Mouse (Mus musculus) granulocyte monocyte progenitor cell, adult 5-6 weeks (primary cell): ENCODE measurements around the gene Plcl2. TPM values are rescaled to one million over a fixed set of nuclear protein-coding genes. Genes with fewer than 3 reads are reported as not detected.

Source experiments
- ATAC-seq: replicated peaks from 2 replicates; pipeline ENCODE4 v1.8.0; 2016; ENCODE audit warnings: mild to moderate bottlenecking, moderate TSS enrichment, inconsistent platforms; ENCODE audit not compliant: poor library complexity, severe bottlenecking
- total RNA-seq, 2 experiments: library from RNA; stranded (forward) in 1 of 2; stranded (reverse) in 1 of 2; fragments of 200-712, 200-1000 nt in 1 of 2; fragments of >200 nt in 1 of 2; fragmentation: Nextera tagmentation in 1 of 2; gene quantifications; 2 replicates each; pipeline ENCODE4 v1.2.3; 2014 to 2017

Gene Plcl2
- total RNA-seq, 2 experiments from 2014 or later = 22.9 to 40.1 TPM

DNA sequence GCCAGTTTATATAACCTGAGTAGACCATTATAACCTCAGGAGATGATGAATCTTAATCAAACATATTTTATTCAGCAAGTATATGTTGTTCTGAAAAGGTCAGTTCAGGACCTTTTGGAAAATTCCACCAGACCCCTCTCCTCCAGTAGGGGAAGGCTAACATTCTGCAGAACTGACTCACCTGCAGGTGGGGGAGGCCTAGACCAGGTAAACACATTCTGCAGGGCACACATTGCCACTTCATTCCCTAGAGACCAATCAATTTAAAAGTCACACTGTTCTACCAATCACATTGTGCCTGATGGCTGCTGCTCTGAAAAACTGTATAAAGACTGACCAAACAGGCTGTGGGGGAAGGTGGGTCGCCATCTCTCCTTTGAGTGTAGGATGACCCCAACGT is 217.1 kb downstream of the Plcl2 start:
- no peak for ATAC-seq

DNA sequence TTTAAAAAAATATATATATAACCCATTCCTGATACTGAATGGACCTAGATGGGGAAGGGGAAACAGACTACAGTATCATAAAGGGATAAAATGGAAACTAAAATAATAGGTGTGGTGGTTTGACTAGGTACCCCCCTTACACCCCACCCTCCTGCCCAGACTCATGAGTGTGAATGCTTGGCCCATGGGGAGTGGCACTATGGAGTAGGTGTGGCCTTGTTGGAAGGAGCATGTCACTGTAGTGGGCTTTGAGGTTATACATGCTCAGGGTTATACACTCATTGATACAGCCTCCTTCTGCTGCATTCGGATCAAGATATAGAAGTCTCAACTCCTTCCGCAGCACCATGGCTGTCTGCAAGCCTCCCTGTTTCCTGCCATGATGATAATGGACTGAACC is 219.8 kb downstream of the Plcl2 start:
- ATAC-seq = no peak

DNA sequence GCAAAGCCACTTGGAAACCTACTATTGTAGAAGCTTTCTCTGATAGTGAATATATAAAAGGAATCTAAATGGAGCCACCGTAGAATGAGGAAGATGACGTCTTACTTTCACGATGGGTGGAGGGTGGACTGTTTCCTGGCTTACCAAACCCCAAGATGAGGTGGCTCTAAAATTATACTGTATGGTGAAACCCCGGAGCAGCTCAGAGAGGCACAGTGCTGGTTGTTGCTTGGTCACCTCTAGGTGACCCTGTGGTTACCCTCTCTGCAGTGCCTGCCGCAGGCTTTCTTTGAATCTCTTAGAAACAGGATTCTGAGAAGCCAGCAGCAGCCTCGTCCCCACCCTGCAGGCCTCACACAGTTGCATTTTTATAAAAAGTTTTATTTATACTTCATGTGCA is 220.4 kb downstream of the Plcl2 start:
- peak; percentile 93 for ATAC-seq

DNA sequence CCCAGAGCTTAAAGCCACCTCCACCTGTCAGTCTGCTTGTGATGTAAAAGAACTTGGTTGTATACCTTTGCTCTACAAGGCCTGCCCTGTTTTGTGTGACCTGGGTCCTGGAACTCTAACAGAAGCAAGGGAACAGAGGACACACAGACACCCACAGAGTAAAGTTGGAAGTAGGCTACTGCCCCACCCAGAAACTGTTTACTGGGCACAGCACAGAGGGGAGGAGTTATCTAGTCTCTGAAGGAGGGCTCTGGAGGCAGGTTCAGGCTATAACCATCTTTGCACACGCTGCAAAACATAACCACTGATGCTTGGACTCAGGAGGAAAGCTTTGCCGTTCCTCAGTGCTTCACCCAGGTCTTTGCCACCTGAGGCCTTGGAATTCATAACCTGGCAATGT is 221.7 kb downstream of the Plcl2 start:
- ATAC-seq = no peak

DNA sequence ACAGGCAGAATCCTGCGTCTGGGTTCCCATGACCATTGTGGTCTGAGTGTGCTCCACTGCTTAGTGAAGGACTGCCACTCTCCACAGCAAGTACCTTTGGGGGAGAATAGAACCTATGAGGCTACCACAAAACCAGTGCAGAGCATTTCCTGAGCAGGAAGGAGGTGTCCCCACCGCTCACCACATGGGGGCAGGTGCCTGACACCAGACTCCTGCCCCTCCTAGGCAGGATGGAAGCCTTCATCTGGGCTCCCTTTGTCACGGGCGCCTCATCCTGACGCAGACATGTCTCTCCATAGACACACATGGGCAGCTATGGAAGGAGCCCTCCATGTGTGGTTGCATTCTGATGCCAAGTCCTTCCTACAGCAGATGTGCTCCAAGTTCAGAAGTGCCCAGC is 222.7 kb downstream of the Plcl2 start:
- no peak for ATAC-seq

DNA sequence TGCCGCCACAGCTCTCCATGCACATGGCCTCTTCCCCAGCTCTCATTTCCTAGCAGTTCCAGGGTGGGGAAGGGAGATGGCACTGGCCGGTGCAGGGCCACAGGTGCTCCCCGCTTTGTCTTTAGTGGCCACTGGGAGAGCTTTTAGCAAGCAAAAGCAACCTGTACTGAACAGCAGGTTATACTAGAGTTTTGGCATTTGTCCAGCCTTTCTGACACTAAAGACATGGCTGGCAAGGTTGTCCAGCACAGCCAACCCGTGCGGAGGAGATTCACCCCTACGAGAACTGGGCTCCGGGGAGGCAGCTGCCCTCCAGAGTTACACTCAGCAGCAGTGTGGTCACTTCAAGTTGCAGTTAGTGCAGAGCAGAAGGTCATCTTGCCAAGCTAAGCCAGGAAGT is 224.2 kb downstream of the Plcl2 start:
- no peak for ATAC-seq

DNA sequence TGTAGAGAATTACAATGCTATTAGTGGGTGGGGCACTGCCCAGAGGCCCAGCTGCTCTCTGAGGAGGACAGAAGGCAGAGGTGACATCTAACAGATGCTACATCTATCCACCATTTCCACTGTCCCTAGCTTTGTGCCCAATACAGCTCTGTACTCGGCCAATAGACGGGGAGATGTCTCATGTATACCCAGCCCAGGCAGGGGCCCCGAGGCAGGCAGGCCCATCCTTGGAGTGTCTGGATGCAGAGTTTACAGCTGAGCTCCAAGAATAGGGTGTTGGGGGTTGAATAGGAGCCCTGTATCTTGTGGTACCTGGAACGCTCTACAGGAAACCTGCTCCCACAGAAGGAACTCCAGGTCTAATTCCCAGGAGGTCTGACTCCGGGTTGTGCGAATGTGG is 225.6 kb downstream of the Plcl2 start:
- ATAC-seq = no peak

DNA sequence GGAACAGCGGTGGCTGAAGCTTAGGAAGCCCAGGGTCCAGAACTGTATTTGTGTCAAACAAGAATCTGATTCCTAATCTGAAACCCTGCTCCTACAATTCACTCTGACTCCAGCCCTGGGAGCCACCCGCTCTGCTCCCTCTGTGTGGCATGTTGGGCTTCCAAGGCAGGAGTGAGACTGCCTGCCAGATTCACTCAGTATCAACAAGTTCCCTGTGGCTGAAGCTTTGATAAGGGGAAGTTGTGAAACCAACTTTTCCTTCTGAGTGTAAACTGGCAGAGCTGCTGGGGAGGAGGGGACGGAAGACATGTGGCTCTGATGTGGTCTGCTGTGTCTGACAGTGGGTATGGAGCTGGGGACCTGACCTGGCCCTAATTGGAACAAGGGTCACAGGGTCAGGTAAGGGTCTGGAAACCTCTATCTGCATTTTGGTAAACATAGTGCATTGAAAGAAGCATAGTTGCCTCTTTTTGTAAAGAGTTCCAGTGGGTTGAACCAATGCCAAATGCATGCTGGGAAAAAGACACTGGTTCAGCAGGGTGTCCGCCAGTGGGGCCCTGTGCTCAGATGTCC is 226.3 kb downstream of the Plcl2 start:
- ATAC-seq = peak; percentile 87

DNA sequence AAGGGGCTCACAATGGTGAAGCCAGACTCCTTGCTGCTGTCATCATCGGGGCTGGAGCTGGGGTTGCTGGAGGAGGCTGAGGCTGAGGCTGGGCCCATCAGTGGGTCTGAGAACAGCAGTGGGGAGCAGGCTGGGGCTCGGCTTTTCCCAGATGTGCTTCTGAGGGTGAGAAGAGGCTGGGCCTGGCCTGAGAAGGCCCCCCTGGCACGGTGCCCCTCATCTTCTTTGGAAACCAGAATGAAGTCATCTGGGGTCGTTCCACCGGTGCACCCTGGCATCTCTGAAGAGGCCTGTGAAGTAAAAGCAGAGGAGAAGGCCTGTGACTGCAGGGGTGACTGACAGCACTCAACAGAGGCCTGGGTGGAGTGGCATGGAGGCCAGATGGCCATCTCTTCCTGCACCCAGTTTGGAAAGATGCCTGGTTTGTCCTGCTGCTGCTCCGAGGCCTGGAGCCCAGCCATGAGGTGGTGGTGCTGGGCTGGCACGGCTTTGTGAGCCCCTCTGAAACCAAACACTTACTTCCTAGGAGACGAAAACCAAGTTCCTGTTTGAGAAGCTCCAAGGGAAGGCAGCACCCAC is 226.8 kb downstream of the Plcl2 start:
- ATAC-seq = peak; percentile 36

DNA sequence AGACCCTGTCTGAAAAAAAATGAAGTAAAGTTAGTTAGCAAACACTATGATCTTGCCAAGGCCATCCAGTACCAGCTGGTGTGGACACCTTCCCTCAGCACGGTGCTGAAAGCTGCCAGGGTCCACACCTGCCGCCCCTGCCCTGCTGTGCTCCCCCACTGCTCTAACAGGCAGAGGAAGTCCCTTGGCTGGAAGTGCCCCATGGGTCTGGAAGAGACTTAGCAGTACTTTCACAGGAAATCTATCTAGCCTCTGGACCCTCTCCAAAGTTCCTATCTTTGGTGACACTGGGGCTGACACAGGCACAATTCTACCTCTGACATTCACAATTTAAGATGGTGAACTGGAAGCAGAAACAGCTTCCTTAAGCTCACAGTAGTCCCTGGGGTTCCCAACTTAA is 227.9 kb downstream of the Plcl2 start:
- ATAC-seq = no peak

Other genes with a start within 250 kb of the Plcl2 start
- not detected in 2 replicates for gene Dazl, start 215.8 kb upstream of the Plcl2 start, total RNA-seq (2014; fragmentation: Nextera tagmentation)
- gene Dazl, start 215.8 kb upstream of the Plcl2 start, total RNA-seq (2017) = not detected in 2 replicates